Comparison of ENCODE assay signal across 12 mouse cellular contexts in the genomic region with DNA sequence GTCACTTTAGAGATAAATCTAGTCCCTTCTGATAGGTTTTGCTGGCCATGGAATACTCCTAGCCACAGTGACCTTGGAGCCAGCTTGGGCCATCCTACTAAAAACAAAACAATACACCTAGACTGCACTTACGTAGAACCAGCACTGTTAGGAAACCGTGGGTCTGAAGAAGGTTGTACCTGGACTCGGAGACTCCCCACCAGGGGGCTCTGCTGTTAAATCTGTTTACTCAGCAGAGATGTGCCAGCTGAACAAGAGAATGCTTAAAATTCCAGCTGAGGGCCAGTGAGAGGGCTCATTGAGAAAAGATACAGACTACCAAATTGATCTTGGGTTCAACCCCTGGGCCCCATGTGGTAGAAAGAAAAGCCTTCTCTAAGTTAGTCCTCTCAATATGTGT. TPM values are rescaled to one million over a fixed set of nuclear protein-coding genes. Genes with fewer than 3 reads are reported as not detected.
A peak's percentile ranks its signal among the peaks of the same experiment; 100 is the strongest.
DNase-seq lines count a peak whose midpoint lies in the region; TF ChIP-seq lines count a peak whose summit lies in the region.
"Had no signal": no experiment of that assay in that cellular context is flagged by ENCODE, and none has a peak within 500 bp of the region (broad histone marks: within the 10 kb centered on the region; RNA-seq: fewer than 3 reads in every experiment).

No protein-coding gene starts in this region.

- 70% methylated on average over 3 of the region's 3 CpGs for WGBS in heart, adult 2 months

- no peak overlapping the region for H3K4me3 ChIP-seq in heart, adult 2 months
- H3K4me3 ChIP-seq: heart, embryonic 10.5 days; limb, embryonic 13.5 days; midbrain, embryonic 10.5 days had no signal

- no peaks in the 10 kb centered on the region for H3K79me2 ChIP-seq in heart, adult 2 months (replicated peaks; ENCODE audit: control insufficient read depth, insufficient read depth, low read length)

- H3K9ac ChIP-seq in heart, adult 2 months (ENCODE audit: low read depth, low read length) = no peak overlapping the region
- H3K9ac ChIP-seq: limb, embryonic 13.5 days had no signal

- no peak overlapping the region for H3K27ac ChIP-seq in heart, adult 2 months
- H3K27ac ChIP-seq: heart, embryonic 10.5 days; limb, embryonic 13.5 days; midbrain, embryonic 10.5 days had no signal

- no peak for TF ChIP-seq POLR2A in heart, adult 2 months (IDR thresholded peaks at IDR 0.05; ENCODE audit: insufficient read depth, low read depth, low read length)

- DNase-seq in heart, adult 2 months = no peak
- no peak for DNase-seq in heart, adult 8-10 months (ENCODE audit: low spot score)
- peak; percentile 19 for DNase-seq in lung, postnatal 10 days
- DNase-seq in lung, adult 18-20 months = no peak
- DNase-seq in ZHBTc4 (ENCODE audit: low read depth, low spot score) = peak; percentile 65
- peak; percentile 48 for DNase-seq in retina, embryonic 14.5 days (ENCODE audit: low spot score)
- DNase-seq in gastrocnemius, adult 8-10 months (ENCODE audit: low spot score in 2 of 2) = no peak
- no peak for DNase-seq in layer of hippocampus, adult 9-10 months (ENCODE audit: low spot score)
- DNase-seq: kidney, postnatal 14 days had no signal

- intact Hi-C loops in heart, adult 2 months (cut with DNase I) = no loop called here

- no peak for TF ChIP-seq EP300 in heart, adult 2 months (IDR thresholded peaks at IDR 0.05; ENCODE audit: insufficient read depth, low read depth, low read length)

- H3K27me3 ChIP-seq in heart, adult 2 months (ENCODE audit: control insufficient read depth, insufficient read depth, low read length) = no peaks in the 10 kb centered on the region
- H3K27me3 ChIP-seq: limb, embryonic 13.5 days had no signal

- H3K36me3 ChIP-seq in heart, adult 2 months (ENCODE audit: control insufficient read depth, insufficient read depth, low read length) = peaks cover 2% of the 10 kb centered on the region; the same call in 1 of the 2 replicates

- peak; percentile 30; the same call in 1 of the 2 replicates for TF ChIP-seq CTCF in heart, adult 2 months (IDR thresholded peaks at IDR 0.05)

- peaks cover 4% of the 10 kb centered on the region for H3K4me1 ChIP-seq in heart, adult 2 months (ENCODE audit: control insufficient read depth, insufficient read depth, low read length)
- H3K4me1 ChIP-seq: limb, embryonic 13.5 days; midbrain, embryonic 10.5 days had no signal

RNA-seq across cellular contexts. Expression of a gene that starts 9.7 kb away (rescaled TPM):
- total RNA-seq in heart, adult 2 months (2021) = 10 to 100 TPM; 16.0 to 16.2 TPM
- 13.4 and 15.1 TPM in 2 replicates for polyA plus RNA-seq in heart, adult 2 months (2012; rRNA removed)
- 10 to 100 TPM; 14.5 to 18.4 (median 16.6) TPM for total RNA-seq in heart, adult 8-10 months (2022)
- 10 to 100 TPM; 17.6 to 20.2 (median 19.3) TPM for total RNA-seq in gastrocnemius, adult 8-10 months (2022)

RNA-seq across cellular contexts. Expression of a gene that starts 20.6 kb away (rescaled TPM):
- total RNA-seq in heart, adult 2 months (2021) = 10 to 100 TPM; 47.4 to 52.0 TPM
- 19.4 and 41.4 TPM in 2 replicates for polyA plus RNA-seq in heart, adult 2 months (2012; rRNA removed)
- total RNA-seq in heart, adult 8-10 months (2022) = 10 to 100 TPM; 45.4 to 55.7 (median 50.9) TPM
- 10 to 100 TPM; 35.6 to 46.1 (median 40.0) TPM for total RNA-seq in gastrocnemius, adult 8-10 months (2022)

Comparison
In these comparisons a context has a peak if more than half of its experiments do, and no peak if none do; other contexts are left out.
1. DNase-seq: peak in lung, postnatal 10 days (single experiment), ZHBTc4 (single experiment) and retina, embryonic 14.5 days (single experiment); none in heart, adult 2 months (0 of 2), heart, adult 8-10 months (single experiment), lung, adult 18-20 months (0 of 2), gastrocnemius, adult 8-10 months (0 of 2) and layer of hippocampus, adult 9-10 months (single experiment).